Mouse (Mus musculus): Measurements from ENCODE around the gene Tmem108.

- TF ChIP-seq POLR2A (IDR thresholded peaks at IDR 0.05; ENCODE audit: control insufficient read depth, extremely low read depth, insufficient read depth, low read length, poor library complexity) (no peak), CTCF (IDR thresholded peaks at IDR 0.05; ENCODE audit: borderline replicate concordance, control insufficient read depth, extremely low read depth, insufficient read depth, low read length, poor library complexity) (no peak)
Measured at GRCm38 (mm10) chr9:103665817-103666216, 95.8 kb downstream of the Tmem108 start.

All from thymus, adult 2 months (tissue).